Mouse (Mus musculus) liver, embryonic 12.5 days (tissue): ENCODE data around the gene Agbl4. TPM values are rescaled to one million over a fixed set of nuclear protein-coding genes. Genes with fewer than 3 reads are reported as not detected.

Source experiments
- ATAC-seq: fragments of 200-750 bp; cut with Nextera tagmentation; 2 replicates; pipeline ENCODE4 v1.8.0; 2017; ENCODE audit warnings: moderate number of reproducible peaks, mild to moderate bottlenecking, moderate library complexity
- H3K27ac ChIP-seq: fragments of 300-500 bp; sonication (generic); 2 replicates; pipeline ENCODE4 v1.5.1; 2016; ENCODE audit warnings: mild to moderate bottlenecking
- H3K27me3 ChIP-seq: fragments of 300-500 bp; sonication (generic); replicated peaks from 2 replicates; pipeline ENCODE4 v1.6.1; 2016; ENCODE audit warnings: mild to moderate bottlenecking, moderate library complexity
- H3K36me3 ChIP-seq: fragments of 300-500 bp; sonication (generic); 2 replicates; pipeline ENCODE4 v1.6.1; 2016; ENCODE audit warnings: mild to moderate bottlenecking, moderate library complexity
- H3K4me1 ChIP-seq: fragments of 300-500 bp; sonication (generic); 2 replicates; pipeline ENCODE4 v1.6.1; 2016
- H3K4me2 ChIP-seq: fragments of 300-500 bp; sonication (generic); 2 replicates; pipeline ENCODE4 v1.6.1; 2016; ENCODE audit warnings: mild to moderate bottlenecking, moderate library complexity
- H3K4me3 ChIP-seq: fragments of 300-500 bp; sonication (generic); 2 replicates; pipeline ENCODE4 v1.5.1; 2016; ENCODE audit warnings: mild to moderate bottlenecking, moderate library complexity
- H3K9ac ChIP-seq: fragments of 300-500 bp; sonication (generic); 2 replicates; pipeline ENCODE4 v1.6.1; 2016; ENCODE audit warnings: mild to moderate bottlenecking, moderate library complexity
- H3K9me3 ChIP-seq: fragments of 300-500 bp; sonication (generic); replicated peaks from 2 replicates; pipeline ENCODE4 v1.6.1; 2016; ENCODE audit warnings: mild to moderate bottlenecking, moderate library complexity
- WGBS: fragments of 180-500 bp; shearing (Covaris S2); methylation state at CpG from one replicate; pipeline ENCODE4 v1.1.7; 2016; ENCODE audit not compliant: insufficient replicate concordance; 5-methylcytosine and 5-hydroxymethylcytosine counted together
- polyA plus RNA-seq: library from polyadenylated mRNA; unstranded; fragments of >200 nt; fragmentation: Nextera tagmentation; extraction: Ambion mirVana; gene quantifications from 2 replicates; pipeline ENCODE4 v1.2.1, GENCODE M21; 2016

The Agbl4 gene
- polyA plus RNA-seq, 1 experiment from 2014 or later = not detected

DNA sequence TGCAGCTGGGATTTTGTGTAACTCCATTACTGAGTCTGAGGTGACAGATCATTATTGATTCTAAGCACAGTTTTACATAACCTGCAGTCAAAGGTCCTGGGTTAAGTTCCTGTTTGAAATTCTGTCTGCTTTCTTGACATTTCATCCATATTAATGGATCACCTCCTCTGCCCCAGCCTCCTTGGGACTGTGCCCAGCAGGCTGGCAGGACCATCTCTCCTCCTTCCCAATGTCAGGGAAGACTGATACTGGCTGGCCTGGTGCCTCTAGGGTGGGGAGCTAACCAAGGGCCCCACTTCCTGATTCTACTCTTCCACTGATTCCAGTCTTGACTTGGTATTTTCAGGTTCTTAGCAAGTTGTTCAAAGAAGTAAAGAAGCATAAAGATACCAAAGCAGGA, 1276.4 kb downstream of the Agbl4 start:
- no peak for ATAC-seq
- Histone ChIP-seq H3K9ac (no peak overlapping the region), H3K4me1 (peaks cover 19% of the 10 kb centered on the region), H3K27me3 (no peaks in the 10 kb centered on the region), H3K36me3 (no peaks in the 10 kb centered on the region), H3K9me3 (no peaks in the 10 kb centered on the region), H3K4me2 (no peak overlapping the region), H3K4me3 (no peak overlapping the region), H3K27ac (no peak overlapping the region)

DNA sequence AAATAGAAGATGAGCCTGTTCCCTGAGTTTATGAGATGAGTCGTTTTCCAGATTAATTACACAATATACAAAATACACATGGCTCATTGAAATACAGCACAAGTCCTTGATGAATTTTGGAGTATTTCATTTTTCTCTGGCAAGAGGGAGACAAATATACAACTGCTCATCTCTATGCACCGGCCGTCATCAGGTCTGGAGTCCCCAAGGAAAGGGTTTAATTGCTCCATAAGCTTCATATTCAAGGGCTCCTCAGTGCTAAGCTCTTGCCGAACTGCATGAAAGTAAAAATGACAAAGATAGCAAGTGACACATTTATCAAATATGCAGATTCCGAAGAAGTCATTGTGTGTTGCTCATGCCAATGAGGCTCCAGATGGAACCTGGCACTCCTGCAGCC, 1284.5 kb downstream of the Agbl4 start:
- 67% methylated on average over 5 of the region's 5 CpGs for WGBS
- Histone ChIP-seq H3K4me1 (no peaks in the 10 kb centered on the region), H3K4me3 (no peak overlapping the region), H3K27me3 (no peaks in the 10 kb centered on the region), H3K9me3 (no peaks in the 10 kb centered on the region), H3K36me3 (no peaks in the 10 kb centered on the region), H3K27ac (no peak overlapping the region), H3K9ac (no peak overlapping the region), H3K4me2 (no peak overlapping the region)
- no peak for ATAC-seq

DNA sequence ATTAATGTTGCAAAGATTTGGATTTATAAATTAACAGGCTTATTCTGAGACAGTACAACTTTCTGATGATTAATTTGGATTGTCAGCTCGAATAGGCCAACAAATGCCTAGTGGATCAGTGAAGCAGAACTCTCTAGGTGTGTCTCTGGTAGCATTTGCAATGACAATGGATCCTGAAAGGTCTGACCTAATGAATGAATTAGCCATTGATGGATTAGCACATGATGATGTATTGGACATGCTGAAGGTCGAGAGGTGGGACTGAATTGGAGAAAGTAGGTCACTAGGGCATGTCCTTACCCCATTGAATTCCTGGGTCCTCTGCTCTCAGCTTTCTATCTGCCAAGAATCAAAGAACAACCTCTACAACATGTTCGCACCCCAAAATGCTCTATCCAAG, 1285.3 kb downstream of the Agbl4 start:
- Histone ChIP-seq H3K27ac (no peak overlapping the region), H3K9ac (no peak overlapping the region), H3K4me3 (no peak overlapping the region), H3K36me3 (no peaks in the 10 kb centered on the region), H3K27me3 (no peaks in the 10 kb centered on the region), H3K4me2 (no peak overlapping the region), H3K9me3 (no peaks in the 10 kb centered on the region), H3K4me1 (no peaks in the 10 kb centered on the region)
- no peak for ATAC-seq
- WGBS = 57% methylated on average over 3 of the region's 3 CpGs

DNA sequence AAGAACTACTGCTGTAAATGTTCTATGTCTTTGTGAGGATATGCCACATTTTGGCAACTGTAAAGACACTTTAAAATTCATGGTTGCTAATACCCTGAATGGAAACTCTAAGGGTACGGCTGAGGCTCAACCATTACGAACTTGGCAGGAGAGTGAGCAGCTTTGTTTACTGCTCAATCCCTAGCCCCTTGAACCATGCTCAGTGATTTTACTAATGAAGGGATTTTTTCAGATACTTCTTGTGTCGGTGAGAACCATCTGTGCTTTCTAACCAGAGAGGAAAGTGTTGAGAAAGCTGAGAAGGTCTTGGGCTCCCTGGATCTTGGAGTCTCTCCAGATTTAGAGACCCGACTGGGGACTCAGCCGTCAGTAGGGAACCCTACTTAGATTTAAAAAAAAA, 1286.4 kb downstream of the Agbl4 start:
- no peak for ATAC-seq

DNA sequence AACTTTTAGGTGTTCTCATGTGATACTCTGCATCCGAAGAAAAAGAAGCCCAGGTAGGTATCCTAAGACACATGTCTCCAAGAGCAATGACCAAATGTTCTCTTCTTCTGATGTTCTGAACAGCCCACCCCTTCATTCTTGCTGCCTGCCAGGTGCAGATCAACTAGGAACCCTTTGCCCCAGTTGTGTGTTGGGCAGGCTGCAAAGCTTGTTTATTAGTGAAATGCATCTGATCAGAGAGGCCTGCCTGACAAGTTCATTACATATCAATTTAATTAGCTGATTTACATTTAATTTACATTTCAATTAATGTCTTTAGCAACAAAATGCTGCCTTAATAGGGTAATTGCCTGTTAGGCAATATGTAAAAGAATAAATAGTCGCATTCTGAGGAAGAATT, 1288.5 kb downstream of the Agbl4 start:
- no peaks in the 10 kb centered on the region for H3K9me3 ChIP-seq
- no peak overlapping the region for H3K4me3 ChIP-seq
- H3K27ac ChIP-seq = no peak overlapping the region
- H3K4me2 ChIP-seq = no peak overlapping the region
- no peak for ATAC-seq
- H3K4me1 ChIP-seq = no peaks in the 10 kb centered on the region
- WGBS = 74% methylated on average over 2 of the region's 2 CpGs
- H3K9ac ChIP-seq = no peak overlapping the region
- no peaks in the 10 kb centered on the region for H3K36me3 ChIP-seq
- no peaks in the 10 kb centered on the region for H3K27me3 ChIP-seq

More for the DNA sequence above, 1286.4 kb downstream of the Agbl4 start:
- Histone ChIP-seq H3K4me3 (no peak overlapping the region), H3K9ac (no peak overlapping the region), H3K27ac (no peak overlapping the region), H3K4me1 (no peaks in the 10 kb centered on the region), H3K9me3 (no peaks in the 10 kb centered on the region), H3K4me2 (no peak overlapping the region), H3K36me3 (no peaks in the 10 kb centered on the region), H3K27me3 (no peaks in the 10 kb centered on the region)
- WGBS = 61% methylated on average over 5 of the region's 5 CpGs

DNA sequence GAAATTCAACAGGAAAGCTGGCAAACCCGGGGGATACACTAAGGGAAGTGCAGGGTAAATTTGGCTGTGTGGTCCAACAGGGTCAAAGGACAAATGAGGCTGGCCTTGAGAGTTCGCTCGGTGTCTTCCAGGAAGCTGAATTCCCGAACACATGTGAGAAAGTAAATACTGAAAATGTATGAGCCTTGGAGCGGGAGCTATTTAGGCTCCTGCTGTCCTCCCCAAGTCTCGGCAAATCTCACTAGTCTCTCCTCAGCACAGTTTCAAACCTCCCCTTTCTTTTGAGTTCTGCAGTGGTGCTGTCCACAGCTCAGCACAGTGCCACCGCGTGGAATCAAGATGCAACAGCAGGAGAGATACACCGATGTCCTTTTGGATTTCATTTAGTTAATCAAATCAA, 1289.5 kb downstream of the Agbl4 start:
- no peaks in the 10 kb centered on the region for H3K4me1 ChIP-seq
- ATAC-seq = no peak
- H3K4me3 ChIP-seq = no peak overlapping the region

DNA sequence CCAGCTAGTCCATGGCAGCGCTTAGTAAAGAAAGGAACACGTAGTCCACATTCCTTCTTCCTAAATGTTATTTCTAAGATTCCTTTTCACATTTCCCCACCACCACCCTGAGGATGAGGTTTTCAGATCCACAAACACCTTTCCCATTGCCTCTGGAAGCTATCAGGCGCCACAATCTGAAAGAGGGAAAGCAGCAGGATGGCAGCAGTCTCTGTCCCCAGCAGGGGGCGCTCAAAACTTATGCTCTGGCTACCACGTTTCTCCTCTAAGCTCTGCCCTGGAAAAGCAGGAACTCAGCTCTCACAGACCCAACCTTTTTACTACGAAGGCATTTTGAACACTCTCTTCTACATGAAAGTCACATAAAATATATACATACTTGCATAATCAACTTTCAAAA, 1290.2 kb downstream of the Agbl4 start:
- H3K4me3 ChIP-seq = no peak overlapping the region

More for the DNA sequence above, 1289.5 kb downstream of the Agbl4 start:
- H3K27me3 ChIP-seq = no peaks in the 10 kb centered on the region
- WGBS = 8% methylated on average over 9 of the region's 9 CpGs
- peak overlapping the region; percentile 51 for H3K4me2 ChIP-seq
- H3K36me3 ChIP-seq = no peaks in the 10 kb centered on the region
- H3K9ac ChIP-seq = no peak overlapping the region
- no peak overlapping the region for H3K27ac ChIP-seq
- H3K9me3 ChIP-seq = no peaks in the 10 kb centered on the region

DNA sequence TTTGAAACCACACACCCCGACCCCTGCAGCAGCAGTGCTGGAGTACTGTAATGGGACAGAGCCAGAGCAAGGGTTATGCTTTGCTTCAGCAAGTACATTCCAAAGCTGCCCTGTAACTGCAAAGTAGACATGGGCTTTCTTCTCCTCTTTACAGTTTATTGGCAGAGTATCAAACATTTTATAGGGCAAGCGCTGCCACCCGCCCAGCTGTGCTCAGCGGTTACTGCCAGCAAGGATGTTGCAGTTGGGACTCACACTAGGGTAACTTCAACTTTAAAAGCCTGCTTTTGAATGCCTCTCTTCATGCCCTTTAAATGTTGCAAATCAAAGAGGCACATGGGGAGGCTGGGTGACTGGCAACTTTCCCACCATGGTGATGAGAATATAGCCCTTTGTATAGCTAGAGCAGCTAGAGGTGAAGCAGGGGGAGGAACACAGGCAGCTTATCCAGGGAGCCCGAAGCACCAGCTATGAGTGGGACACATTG, 1293.6 kb downstream of the Agbl4 start:
- no peak for ATAC-seq
- Histone ChIP-seq H3K27ac (no peak overlapping the region), H3K4me3 (no peak overlapping the region), H3K27me3 (no peaks in the 10 kb centered on the region), H3K9ac (no peak overlapping the region), H3K9me3 (no peaks in the 10 kb centered on the region), H3K4me1 (no peaks in the 10 kb centered on the region), H3K36me3 (no peaks in the 10 kb centered on the region), H3K4me2 (no peak overlapping the region)
- WGBS = 62% methylated on average over 5 of the region's 5 CpGs

More for the DNA sequence above, 1290.2 kb downstream of the Agbl4 start:
- H3K4me2 ChIP-seq = peak overlapping the region; percentile 51
- no peak for ATAC-seq
- H3K9me3 ChIP-seq = no peaks in the 10 kb centered on the region
- H3K27me3 ChIP-seq = no peaks in the 10 kb centered on the region
- no peaks in the 10 kb centered on the region for H3K36me3 ChIP-seq
- H3K27ac ChIP-seq = no peak overlapping the region
- no peaks in the 10 kb centered on the region for H3K4me1 ChIP-seq
- WGBS = 13% methylated on average over 6 of the region's 6 CpGs
- H3K9ac ChIP-seq = no peak overlapping the region

DNA sequence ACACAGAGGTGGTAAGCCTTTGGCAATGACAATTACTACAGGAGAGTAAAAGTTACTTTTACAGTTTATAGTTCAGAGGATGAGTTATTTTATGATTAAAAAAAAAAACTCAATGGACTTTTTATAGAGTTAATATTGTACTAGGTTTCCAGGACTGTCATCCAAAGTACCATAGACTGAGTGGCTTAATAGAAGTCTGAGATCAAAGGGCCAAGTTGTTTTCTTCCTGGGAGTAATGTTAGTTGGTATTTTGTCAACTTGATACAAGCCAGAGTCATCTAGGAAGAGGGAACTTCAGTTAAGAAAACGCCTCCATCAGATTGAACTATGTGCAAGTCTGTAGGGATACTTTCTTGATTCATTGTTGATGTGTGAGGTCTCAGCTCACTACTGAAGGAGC, 1303.9 kb downstream of the Agbl4 start:
- no peak overlapping the region for H3K27ac ChIP-seq
- no peak for ATAC-seq
- H3K9me3 ChIP-seq = no peaks in the 10 kb centered on the region
- H3K4me3 ChIP-seq = no peak overlapping the region
- H3K4me1 ChIP-seq = no peaks in the 10 kb centered on the region
- no peak overlapping the region for H3K9ac ChIP-seq
- no peaks in the 10 kb centered on the region for H3K27me3 ChIP-seq
- 41% methylated on average over 1 of the region's 1 CpGs for WGBS
- no peaks in the 10 kb centered on the region for H3K36me3 ChIP-seq
- no peak overlapping the region for H3K4me2 ChIP-seq

DNA sequence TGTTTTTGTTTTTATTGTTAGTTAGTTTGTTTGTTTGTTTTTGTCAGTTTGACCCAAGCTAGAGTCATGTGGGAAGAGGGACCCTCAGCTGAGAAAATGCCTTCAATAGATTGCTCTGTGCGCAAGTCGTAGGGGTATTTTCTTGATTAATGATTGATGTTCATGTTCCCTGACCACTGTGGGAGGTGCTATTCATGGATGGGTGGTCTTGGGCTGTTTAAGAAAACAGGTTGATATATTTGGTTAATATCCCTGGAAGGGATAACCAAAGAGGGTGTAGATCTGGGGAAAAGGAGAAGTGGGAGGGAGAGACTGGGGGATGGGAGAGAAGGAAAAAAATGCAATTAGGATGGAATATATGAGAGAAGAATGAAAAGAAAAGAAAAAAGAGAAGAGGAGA, 1306.7 kb downstream of the Agbl4 start:
- no peaks in the 10 kb centered on the region for H3K27me3 ChIP-seq
- no peaks in the 10 kb centered on the region for H3K4me1 ChIP-seq
- no peak overlapping the region for H3K4me2 ChIP-seq
- H3K4me3 ChIP-seq = no peak overlapping the region
- no peak overlapping the region for H3K27ac ChIP-seq
- H3K9me3 ChIP-seq = no peaks in the 10 kb centered on the region
- no peaks in the 10 kb centered on the region for H3K36me3 ChIP-seq
- 81% methylated on average over 2 of the region's 2 CpGs for WGBS
- H3K9ac ChIP-seq = no peak overlapping the region
- no peak for ATAC-seq

DNA sequence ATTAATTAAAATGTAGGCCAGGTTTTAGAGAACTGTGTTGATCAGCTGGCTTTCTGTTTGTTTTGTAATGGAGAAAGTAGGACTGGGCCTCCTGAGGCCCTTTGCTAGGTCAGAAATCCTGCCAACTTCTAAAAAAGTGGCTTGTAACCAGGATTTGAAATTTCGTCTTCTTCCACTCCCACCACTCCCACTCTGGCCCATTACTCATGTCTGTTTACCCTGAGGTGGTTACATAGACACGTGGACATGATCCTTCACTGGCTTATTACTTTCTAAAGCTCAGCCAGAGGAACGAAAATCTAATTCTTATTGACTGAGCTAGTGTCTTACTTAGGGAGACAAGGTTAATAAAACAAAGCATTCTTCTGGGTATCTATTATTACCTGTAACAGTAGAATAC, 1307.5 kb downstream of the Agbl4 start:
- no peak overlapping the region for H3K4me3 ChIP-seq
- no peak for ATAC-seq

More for the DNA sequence above, 1307.5 kb downstream of the Agbl4 start:
- WGBS = 47% methylated on average over 3 of the region's 3 CpGs
- no peak overlapping the region for H3K27ac ChIP-seq
- no peaks in the 10 kb centered on the region for H3K4me1 ChIP-seq
- H3K4me2 ChIP-seq = no peak overlapping the region
- H3K27me3 ChIP-seq = no peaks in the 10 kb centered on the region
- H3K36me3 ChIP-seq = no peaks in the 10 kb centered on the region
- no peaks in the 10 kb centered on the region for H3K9me3 ChIP-seq
- H3K9ac ChIP-seq = no peak overlapping the region
